Mouse (Mus musculus) bone marrow macrophage, adult 2 months (primary cell): ENCODE data around the gene Gtf2ird2.

Experiments
- CTCF ChIP-seq: IDR thresholded peaks from 2 replicates; pipeline ENCODE4 v1.5.1; 2012; ENCODE audit warnings: low read depth, mild to moderate bottlenecking, low read length, moderate library complexity
- POLR2A ChIP-seq: IDR thresholded peaks from 2 replicates; pipeline ENCODE4 v1.6.1; 2012; ENCODE audit warnings: mild to moderate bottlenecking, low read depth, low read length, borderline replicate concordance

DNA sequence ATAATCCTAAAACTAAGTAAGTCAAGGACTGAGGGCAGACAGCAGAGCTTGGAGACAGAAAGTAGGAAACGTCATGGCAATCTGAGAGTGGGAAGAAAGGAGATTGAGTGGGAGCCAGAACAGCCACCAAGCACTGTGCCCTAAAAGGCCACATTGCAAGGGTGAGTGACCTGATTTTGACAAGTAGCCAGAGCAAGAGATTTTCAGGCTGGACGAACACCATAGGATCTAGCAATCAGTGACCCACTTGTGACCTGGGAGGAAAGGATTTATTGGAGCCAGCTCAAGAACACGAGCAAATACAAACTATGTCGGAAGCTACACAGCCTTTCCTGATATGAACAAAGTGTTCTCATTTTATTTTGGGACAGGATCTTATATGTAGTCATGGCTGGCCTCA, 1.1 kb upstream of the Gtf2ird2 start:
- TF ChIP-seq CTCF, result no peak
- TF ChIP-seq POLR2A, result no peak
